Mouse (Mus musculus) midbrain, embryonic 14.5 days (tissue): ENCODE measurements around the gene Spef1. TPM values are rescaled to one million over a fixed set of nuclear protein-coding genes. Genes with fewer than 3 reads are reported as not detected.

ENCODE experiments used
- ATAC-seq: fragments of 200-750 bp; cut with Nextera tagmentation; 2 replicates; pipeline ENCODE4 v1.8.0; 2017; ENCODE audit warnings: moderate number of reproducible peaks, moderate library complexity; ENCODE audit not compliant: low FRiP score, low TSS enrichment
- DNase-seq: peaks from one replicate; pipeline ENCODE4 v3.0.0-alpha.2; 2015
- H3K27ac ChIP-seq: fragments of 300-500 bp; sonication (generic); replicated peaks from 2 replicates; pipeline ENCODE4 v1.5.1; 2014; ENCODE audit warnings: mild to moderate bottlenecking, low read depth, low read length, moderate library complexity
- H3K27me3 ChIP-seq: fragments of 300-500 bp; sonication (generic); 2 replicates; pipeline ENCODE4 v1.6.1; 2014; ENCODE audit warnings: low read length, control low read depth, mixed read lengths; ENCODE audit not compliant: control insufficient read depth, insufficient read depth
- H3K36me3 ChIP-seq: fragments of 300-500 bp; sonication (generic); 2 replicates; pipeline ENCODE4 v1.6.1; 2014; ENCODE audit warnings: low read length, control low read depth; ENCODE audit not compliant: control insufficient read depth, insufficient read depth
- H3K4me1 ChIP-seq: fragments of 300-500 bp; sonication (generic); 2 replicates; pipeline ENCODE4 v1.6.1; 2014; ENCODE audit warnings: mild to moderate bottlenecking, antibody characterized with exemption, low read length, control low read depth; ENCODE audit not compliant: control insufficient read depth, insufficient read depth
- H3K4me2 ChIP-seq: fragments of 300-500 bp; sonication (generic); 2 replicates; pipeline ENCODE4 v1.6.1; 2014; ENCODE audit warnings: mild to moderate bottlenecking, low read length, moderate library complexity
- H3K4me3 ChIP-seq: fragments of 300-500 bp; sonication (generic); replicated peaks from 2 replicates; pipeline ENCODE4 v1.5.1; 2014; ENCODE audit warnings: low read depth, low read length
- H3K9ac ChIP-seq: fragments of 300-500 bp; sonication (generic); replicated peaks from 2 replicates; pipeline ENCODE4 v1.6.1; 2014; ENCODE audit warnings: mild to moderate bottlenecking, low read length, moderate library complexity
- H3K9me3 ChIP-seq: fragments of 300-500 bp; sonication (generic); 2 replicates; pipeline ENCODE4 v1.6.1; 2016; ENCODE audit warnings: low read length, control low read depth, mixed read lengths; ENCODE audit not compliant: control insufficient read depth
- WGBS: fragments of 180-500 bp; shearing (Covaris S2); extraction: QIAGEN DNeasy Blood & Tissue Kit; methylation state at CpG from one replicate; pipeline ENCODE4 v1.1.7; 2014; 5-methylcytosine and 5-hydroxymethylcytosine counted together
- polyA plus RNA-seq: library from polyadenylated mRNA; unstranded; fragments of >200 nt; fragmentation: Nextera tagmentation; extraction: Ambion mirVana; gene quantifications from 2 replicates; pipeline ENCODE4 v1.2.1, GENCODE M21; 2014

The Spef1 gene
- polyA plus RNA-seq, 1 experiment from 2014 or later, result 14.1 TPM

GRCm38 (mm10) chr2:131196606-131197316 is 9.7 kb upstream of the Spef1 start:
- Histone ChIP-seq H3K4me2 (no peak overlapping the region), H3K36me3 (peaks cover 24% of the 10 kb centered on the region), H3K4me1 (no peaks in the 10 kb centered on the region), H3K27ac (no peak overlapping the region), H3K9ac (no peak overlapping the region), H3K9me3 (no peaks in the 10 kb centered on the region), H3K4me3 (no peak overlapping the region), H3K27me3 (no peaks in the 10 kb centered on the region)
- DNase-seq (no peak), ATAC-seq (no peak)
- WGBS, result 94% methylated on average over 16 of the region's 16 CpGs

- Histone ChIP-seq H3K9ac (no peak overlapping the region), H3K9me3 (no peaks in the 10 kb centered on the region), H3K4me3 (no peak overlapping the region), H3K36me3 (peaks cover 24% of the 10 kb centered on the region), H3K27ac (peak overlapping the region; percentile 78), H3K4me1 (peaks cover 36% of the 10 kb centered on the region), H3K27me3 (no peaks in the 10 kb centered on the region), H3K4me2 (no peak overlapping the region)
- WGBS, result 64% methylated on average over 7 of the region's 7 CpGs
- DNase-seq (no peak), ATAC-seq (no peak)
Measured at GRCm38 (mm10) chr2:131191005-131191390, 3.9 kb upstream of the Spef1 start.

DNA sequence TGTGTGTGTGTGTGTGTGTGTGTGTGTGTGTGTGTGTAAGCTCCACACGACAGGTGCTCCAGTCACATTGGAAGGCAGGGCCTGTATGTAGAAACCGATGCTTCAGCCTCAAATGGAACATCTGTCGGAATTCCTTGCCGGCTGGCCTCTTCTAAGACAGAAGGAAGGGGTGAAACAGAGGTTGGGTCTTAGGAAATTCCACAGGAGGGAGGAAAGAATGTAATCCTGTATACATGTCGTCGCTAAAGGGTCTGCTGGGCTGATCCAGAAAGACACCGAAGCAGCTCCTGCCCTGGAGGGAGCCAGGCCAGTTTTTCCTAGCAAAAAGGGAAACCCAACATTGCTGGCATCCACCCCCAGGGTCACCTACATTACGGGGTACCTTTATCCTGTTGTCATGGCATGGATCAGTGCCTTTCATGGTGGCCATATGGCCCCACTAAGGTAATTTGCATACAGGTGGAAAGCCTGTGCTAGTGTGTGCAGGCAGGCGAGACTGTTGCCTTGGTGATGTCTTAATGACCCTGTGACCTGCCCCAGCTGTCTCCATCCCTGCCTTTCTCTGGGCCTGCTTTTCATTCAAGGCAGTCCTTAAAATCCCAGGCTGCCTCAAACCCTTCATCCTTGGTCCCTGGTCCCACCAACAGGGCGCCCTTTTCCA is 3.4 kb upstream of the Spef1 start:
- peak overlapping the region; percentile 78 for H3K27ac ChIP-seq
- peak overlapping the region; percentile 17; the same call in 1 of the 2 replicates for H3K4me2 ChIP-seq
- peaks cover 36% of the 10 kb centered on the region for H3K4me1 ChIP-seq
- DNase-seq (peak; percentile 71), ATAC-seq (peak; percentile 74)
- no peak overlapping the region; the same call in 1 of the 2 replicates for H3K9ac ChIP-seq
- H3K4me3 ChIP-seq, result no peak overlapping the region
- peaks cover 24% of the 10 kb centered on the region for H3K36me3 ChIP-seq
- WGBS, result 4% methylated on average over 10 of the region's 10 CpGs
- H3K27me3 ChIP-seq, result no peaks in the 10 kb centered on the region
- H3K9me3 ChIP-seq, result no peaks in the 10 kb centered on the region

GRCm38 (mm10) chr2:131189521-131190309 is 2.6 kb upstream of the Spef1 start:
- peaks cover 36% of the 10 kb centered on the region for H3K4me1 ChIP-seq
- ATAC-seq, result no peak
- peak overlapping the region; percentile 17 for H3K4me2 ChIP-seq
- H3K9me3 ChIP-seq, result no peaks in the 10 kb centered on the region
- peaks cover 24% of the 10 kb centered on the region for H3K36me3 ChIP-seq
- H3K9ac ChIP-seq, result no peak overlapping the region
- 24% methylated on average over 5 of the region's 5 CpGs for WGBS
- H3K4me3 ChIP-seq, result no peak overlapping the region
- no peak for DNase-seq
- H3K27me3 ChIP-seq, result no peaks in the 10 kb centered on the region
- peak overlapping the region; percentile 78 for H3K27ac ChIP-seq

DNA sequence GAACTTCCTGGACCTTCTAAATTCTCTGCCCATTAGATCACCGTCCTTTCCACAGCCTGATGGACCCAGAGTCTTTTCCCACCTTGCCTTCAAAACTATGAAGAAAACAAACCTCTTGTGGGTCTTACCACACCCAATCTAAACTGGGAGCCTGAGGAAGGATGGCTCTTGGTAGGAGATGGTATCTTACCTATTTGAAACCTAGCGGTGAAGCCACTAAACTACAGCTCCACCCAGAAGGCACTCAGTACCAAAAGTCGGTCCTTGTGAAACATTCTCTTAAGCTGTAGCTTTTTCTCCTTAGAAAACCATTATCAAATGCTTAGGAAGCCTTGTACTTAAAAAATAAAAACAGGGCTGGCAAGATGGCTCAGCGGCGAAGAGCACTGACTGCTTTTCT is 1.2 kb upstream of the Spef1 start:
- DNase-seq (no peak), ATAC-seq (no peak)
- H3K27me3 ChIP-seq, result no peaks in the 10 kb centered on the region
- H3K4me2 ChIP-seq, result peak overlapping the region; percentile 83
- no peak overlapping the region for H3K9ac ChIP-seq
- no peaks in the 10 kb centered on the region for H3K9me3 ChIP-seq
- H3K27ac ChIP-seq, result no peak overlapping the region
- H3K4me3 ChIP-seq, result no peak overlapping the region
- peaks cover 36% of the 10 kb centered on the region for H3K4me1 ChIP-seq
- WGBS, result 95% methylated on average over 5 of the region's 5 CpGs
- H3K36me3 ChIP-seq, result peaks cover 11% of the 10 kb centered on the region

GRCm38 (mm10) chr2:131187602-131187922 is 480 bp upstream of the Spef1 start:
- 12% methylated on average over 3 of the region's 3 CpGs for WGBS
- ATAC-seq (no peak), DNase-seq (no peak)
- Histone ChIP-seq H3K27me3 (no peaks in the 10 kb centered on the region), H3K9ac (peak overlapping the region; percentile 60), H3K4me2 (peak overlapping the region; percentile 83), H3K4me1 (peaks cover 36% of the 10 kb centered on the region), H3K36me3 (peaks cover 3% of the 10 kb centered on the region; the same call in 1 of the 2 replicates), H3K4me3 (peak overlapping the region; percentile 62), H3K27ac (no peak overlapping the region; the same call in 1 of the 2 replicates), H3K9me3 (no peaks in the 10 kb centered on the region)

DNA sequence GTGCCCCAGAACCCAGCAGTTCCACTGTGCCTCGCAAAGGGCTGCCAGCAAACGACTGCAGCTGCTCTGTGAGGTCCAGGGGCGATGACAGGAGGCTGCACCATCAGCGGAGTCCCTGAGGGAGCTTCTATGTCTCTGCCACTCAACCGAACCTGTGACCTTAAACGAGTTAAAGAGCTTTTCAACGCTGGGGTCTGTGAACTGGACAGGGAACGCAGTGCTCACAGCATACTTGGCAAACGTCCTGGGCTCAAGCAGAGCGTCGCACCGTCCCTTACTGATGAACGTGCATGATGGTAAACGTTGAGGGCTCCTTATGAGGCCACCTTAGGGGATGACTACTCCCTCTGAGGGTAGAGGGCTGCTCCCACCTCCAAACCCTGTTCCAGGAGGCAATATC is 739 bp downstream of the Spef1 start:
- Histone ChIP-seq H3K9me3 (no peaks in the 10 kb centered on the region), H3K4me2 (peak overlapping the region; percentile 83), H3K27ac (peak overlapping the region; percentile 77), H3K36me3 (no peaks in the 10 kb centered on the region), H3K27me3 (no peaks in the 10 kb centered on the region), H3K4me1 (peaks cover 36% of the 10 kb centered on the region), H3K4me3 (peak overlapping the region; percentile 62), H3K9ac (peak overlapping the region; percentile 60)
- DNase-seq, result no peak
- WGBS, result 2% methylated on average over 14 of the region's 14 CpGs
- no peak for ATAC-seq

DNA sequence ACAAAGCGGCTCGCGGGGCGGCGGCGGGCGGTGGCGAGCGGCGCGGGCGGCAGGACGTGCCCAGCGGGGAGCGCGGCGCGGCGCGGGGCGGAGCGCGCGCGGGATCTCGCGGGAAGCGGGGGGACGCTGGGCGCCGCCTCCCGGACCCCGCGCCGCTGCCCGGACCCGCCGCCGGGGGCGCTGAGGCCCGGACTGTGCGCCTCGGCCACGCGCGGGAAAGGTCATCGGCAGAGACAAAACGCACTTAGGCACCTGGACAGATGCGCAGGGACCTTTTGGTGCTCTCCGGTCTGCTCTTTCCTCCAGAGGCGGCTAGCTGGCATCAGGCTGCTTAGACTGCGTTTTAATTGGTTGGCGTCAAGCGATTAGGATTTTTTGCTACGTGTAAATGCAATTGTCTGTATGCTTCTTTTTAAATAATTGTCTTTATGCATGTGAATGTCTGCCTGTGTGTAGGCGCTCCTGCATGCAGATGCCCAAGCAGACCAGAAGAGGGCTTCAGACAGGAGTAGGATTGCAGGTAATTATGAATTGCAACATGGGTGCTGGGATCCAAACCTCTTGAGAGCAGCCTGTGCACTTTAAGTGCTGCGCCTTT is 7.0 kb downstream of the Spef1 start, which contains the start of gene Cenpb:
Gene Cenpb (minus strand): TSS at position 78 of the 598 bp plus-strand sequence.
- no peaks in the 10 kb centered on the region for H3K27me3 ChIP-seq
- peak; percentile 89 for ATAC-seq
- peak within 1 kb of the TSS; percentile 84 for H3K4me3 ChIP-seq
- DNase-seq, result peak; percentile 94
- H3K27ac ChIP-seq, result peak within 1 kb of the TSS; percentile 96
- WGBS, result 3% methylated on average over 40 of the region's 57 CpGs
- H3K4me1 ChIP-seq, result peaks cover 35% of the 10 kb centered on the region
- H3K9ac ChIP-seq, result peak within 1 kb of the TSS; percentile 94
- H3K36me3 ChIP-seq, result no peaks in the 10 kb centered on the region
- H3K9me3 ChIP-seq, result no peaks in the 10 kb centered on the region
- peak within 1 kb of the TSS; percentile 95 for H3K4me2 ChIP-seq
